Mouse (Mus musculus): Measurements from ENCODE around the gene Vmn1r100. TPM values are rescaled to one million over a fixed set of nuclear protein-coding genes. Genes with fewer than 3 reads are reported as not detected.
"Not testable (repeated sequence)": the region's sequence is repeated elsewhere in the genome, so short reads cannot be mapped to it uniquely, and the experiment has no call there.

Gene Vmn1r100
- polyA plus RNA-seq (2015; fragmentation: Nextera tagmentation; extraction: Ambion mirVana), result not detected in 2 replicates

GRCm38 (mm10) chr7:20417642-20418041 is at the start of gene Vmn1r100:
Gene Vmn1r100, plus strand, starts transcription at chr7:20417942.
- H3K9ac ChIP-seq (ENCODE audit: low read depth, low read length); H3K4me3 ChIP-seq (ENCODE audit: low read depth, low read length); H3K27me3 ChIP-seq (ENCODE audit: control insufficient read depth, insufficient read depth, low read depth, low read length); H3K4me1 ChIP-seq (ENCODE audit: control insufficient read depth, insufficient read depth, low read length); H3K27ac ChIP-seq (ENCODE audit: low read length); ATAC-seq; H3K36me3 ChIP-seq (ENCODE audit: control insufficient read depth, insufficient read depth, low read length); H3K4me2 ChIP-seq (ENCODE audit: low read length); H3K9me3 ChIP-seq (replicated peaks; ENCODE audit: control insufficient read depth, low read length, poor library complexity, severe bottlenecking): not testable (repeated sequence)
- WGBS, result no CpG with 5 or more reads among the region's 3 CpGs

DNA sequence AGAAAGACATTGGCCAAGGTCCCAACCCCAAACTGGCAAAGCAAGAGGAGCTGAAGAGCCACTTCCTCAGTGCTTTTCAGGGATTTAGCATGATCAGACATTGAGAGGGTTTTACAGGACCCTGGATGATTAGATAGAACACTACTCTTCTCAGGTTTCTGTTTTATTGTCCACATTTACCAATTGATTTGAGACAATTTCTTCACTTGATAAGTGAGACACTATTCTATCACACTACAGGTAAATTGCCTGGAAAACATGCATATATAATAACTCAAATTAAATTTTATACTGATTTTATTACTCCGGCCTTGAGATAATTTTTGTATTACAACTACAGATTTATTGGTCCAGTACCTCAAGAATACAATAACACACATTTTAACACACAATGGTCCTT is 42.4 kb upstream of the Vmn1r100 start, which contains the start of gene Gm5728:
Gene Gm5728, minus strand, starts transcription at position 101 of the 400 bp plus-strand sequence.
- H3K9ac ChIP-seq (ENCODE audit: low read depth, low read length); H3K27me3 ChIP-seq (ENCODE audit: control insufficient read depth, insufficient read depth, low read depth, low read length); H3K27ac ChIP-seq (ENCODE audit: low read length); H3K9me3 ChIP-seq (replicated peaks; ENCODE audit: control insufficient read depth, low read length, poor library complexity, severe bottlenecking); ATAC-seq; H3K4me2 ChIP-seq (ENCODE audit: low read length); H3K36me3 ChIP-seq (ENCODE audit: control insufficient read depth, insufficient read depth, low read length); H3K4me3 ChIP-seq (ENCODE audit: low read depth, low read length); H3K4me1 ChIP-seq (ENCODE audit: control insufficient read depth, insufficient read depth, low read length): not testable (repeated sequence)
- no CpG with 5 or more reads among the region's 1 CpGs for WGBS

DNA sequence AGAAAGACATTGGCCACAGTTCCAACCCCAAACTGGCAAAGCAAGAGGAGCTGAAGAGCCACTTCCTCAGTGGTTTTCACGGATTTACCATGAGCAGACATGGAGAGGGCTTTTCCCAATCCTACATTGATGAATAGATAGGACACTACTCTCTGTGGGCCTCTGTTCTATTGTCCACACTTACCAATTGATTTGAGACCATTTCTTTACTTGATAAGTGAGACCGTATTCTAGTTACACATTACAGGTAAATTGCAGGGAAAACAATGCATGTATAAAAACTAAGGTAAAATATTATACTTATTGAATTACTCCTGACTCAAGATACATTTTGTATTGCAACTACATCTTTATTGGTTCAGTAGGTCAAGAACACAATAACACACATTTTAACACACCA is 24.8 kb downstream of the Vmn1r100 start, which contains the start of gene Vmn1r101:
Gene Vmn1r101, minus strand, starts transcription at position 101 of the 400 bp plus-strand sequence.
- not testable (repeated sequence) for H3K4me3 ChIP-seq (ENCODE audit: low read depth, low read length); H3K27ac ChIP-seq (ENCODE audit: low read length); H3K4me2 ChIP-seq (ENCODE audit: low read length); H3K27me3 ChIP-seq (ENCODE audit: control insufficient read depth, insufficient read depth, low read depth, low read length); H3K9ac ChIP-seq (ENCODE audit: low read depth, low read length); H3K36me3 ChIP-seq (ENCODE audit: control insufficient read depth, insufficient read depth, low read length); H3K4me1 ChIP-seq (ENCODE audit: control insufficient read depth, insufficient read depth, low read length); H3K9me3 ChIP-seq (replicated peaks; ENCODE audit: control insufficient read depth, low read length, poor library complexity, severe bottlenecking); ATAC-seq
- WGBS, result no CpG with 5 or more reads among the region's 2 CpGs

Other genes starting within 250 kb of the Vmn1r100 start
- not detected in 2 replicates for gene Vmn1r94, start 249.6 kb upstream of the Vmn1r100 start, polyA plus RNA-seq (2015; fragmentation: Nextera tagmentation; extraction: Ambion mirVana)
- not detected in 2 replicates for gene Vmn1r95, start 224.2 kb upstream of the Vmn1r100 start, polyA plus RNA-seq (2015; fragmentation: Nextera tagmentation; extraction: Ambion mirVana)
- not detected in 2 replicates for gene Gm6164, start 212.3 kb upstream of the Vmn1r100 start, polyA plus RNA-seq (2015; fragmentation: Nextera tagmentation; extraction: Ambion mirVana)
- not detected in 2 replicates for gene Gm4498, start 184.1 kb upstream of the Vmn1r100 start, polyA plus RNA-seq (2015; fragmentation: Nextera tagmentation; extraction: Ambion mirVana)
- gene Gm5890, start 155.1 kb upstream of the Vmn1r100 start, polyA plus RNA-seq (2015; fragmentation: Nextera tagmentation; extraction: Ambion mirVana), result not detected in 2 replicates
- gene Gm4133, start 83.9 kb upstream of the Vmn1r100 start, polyA plus RNA-seq (2015; fragmentation: Nextera tagmentation; extraction: Ambion mirVana), result not detected in 2 replicates
- gene Gm5728, start 42.5 kb upstream of the Vmn1r100 start, polyA plus RNA-seq (2015; fragmentation: Nextera tagmentation; extraction: Ambion mirVana), result not detected in 2 replicates
- gene Vmn1r101, start 24.7 kb downstream of the Vmn1r100 start, polyA plus RNA-seq (2015; fragmentation: Nextera tagmentation; extraction: Ambion mirVana), result not detected in 2 replicates
- gene Gm10670, start 57.0 kb downstream of the Vmn1r100 start, polyA plus RNA-seq (2015; fragmentation: Nextera tagmentation; extraction: Ambion mirVana), result not detected in 2 replicates
- not detected in 2 replicates for gene Vmn1r103, start 92.6 kb downstream of the Vmn1r100 start, polyA plus RNA-seq (2015; fragmentation: Nextera tagmentation; extraction: Ambion mirVana)
- not detected in 2 replicates for gene Vmn1r104, start 115.9 kb downstream of the Vmn1r100 start, polyA plus RNA-seq (2015; fragmentation: Nextera tagmentation; extraction: Ambion mirVana)
- gene Gm5726, start 127.8 kb downstream of the Vmn1r100 start, polyA plus RNA-seq (2015; fragmentation: Nextera tagmentation; extraction: Ambion mirVana), result not detected in 2 replicates
- gene Gm4141, start 158.3 kb downstream of the Vmn1r100 start, polyA plus RNA-seq (2015; fragmentation: Nextera tagmentation; extraction: Ambion mirVana), result not detected in 2 replicates
- not detected in 2 replicates for gene Gm4513, start 181.1 kb downstream of the Vmn1r100 start, polyA plus RNA-seq (2015; fragmentation: Nextera tagmentation; extraction: Ambion mirVana)

Data from midbrain, embryonic 16.5 days (tissue).